Mouse (Mus musculus): ENCODE data around the gene B3gnt9. TPM values are rescaled to one million over a fixed set of nuclear protein-coding genes. Genes with fewer than 3 reads are reported as not detected.
A peak's percentile ranks its signal among the peaks of the same experiment; 100 is the strongest.

B3gnt9 gene
- polyA plus RNA-seq, 1 experiment from 2014 or later = 3.2 TPM

DNA sequence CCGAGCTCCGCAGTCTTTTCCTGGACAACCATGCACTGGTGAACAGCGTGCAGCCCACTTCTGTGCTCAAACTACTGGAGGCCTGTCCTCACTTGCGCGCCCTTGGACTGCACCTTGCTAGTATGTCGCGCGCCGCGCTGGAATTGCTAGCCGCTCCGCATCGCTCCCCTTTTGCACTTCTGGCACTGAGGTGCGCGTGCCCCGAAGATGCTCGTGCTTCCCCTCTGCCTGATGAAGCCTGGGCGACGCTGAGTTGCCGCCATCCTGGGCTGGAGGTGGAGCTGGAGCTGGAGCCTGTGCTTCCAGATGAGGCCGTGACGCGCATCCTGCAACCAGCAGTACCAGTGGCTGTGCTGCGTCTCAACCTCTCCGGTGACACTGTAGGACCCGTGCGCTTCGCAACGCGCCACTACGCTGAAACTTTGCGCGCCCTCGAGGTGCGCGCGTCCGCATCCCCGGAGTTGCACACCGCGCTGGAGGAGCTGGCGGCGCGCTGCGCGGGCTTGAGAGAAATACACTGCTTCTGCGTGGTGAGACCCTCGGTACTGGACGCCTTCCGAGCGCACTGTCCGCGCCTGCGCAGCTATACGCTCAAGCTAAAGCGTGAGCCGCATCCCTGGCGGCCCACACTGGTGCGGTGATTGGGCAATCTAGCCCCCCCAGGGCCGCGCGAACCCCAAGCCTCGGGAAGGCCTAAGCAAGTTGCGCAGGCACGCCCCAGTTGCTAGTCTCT is 13.6 kb upstream of the B3gnt9 start:
- Histone ChIP-seq H3K9me3 (replicated peaks) (peaks cover 6% of the 10 kb centered on the region; the same call in 1 of the 2 replicates), H3K4me3 (replicated peaks) (peak overlapping the region; percentile 46), H3K9ac (no peak overlapping the region), H3K27me3 (peaks cover 88% of the 10 kb centered on the region), H3K4me2 (peak overlapping the region; percentile 65), H3K27ac (no peak overlapping the region), H3K4me1 (replicated peaks) (peaks cover 52% of the 10 kb centered on the region), H3K36me3 (no peaks in the 10 kb centered on the region)
- ATAC-seq (ENCODE audit: low read depth) = no peak
- WGBS (ENCODE audit: insufficient replicate concordance) = 5% methylated on average over 65 of the region's 65 CpGs
- DNase-seq = no peak

- peaks cover 6% of the 10 kb centered on the region; the same call in 1 of the 2 replicates for H3K9me3 ChIP-seq (replicated peaks)
- peaks cover 60% of the 10 kb centered on the region for H3K4me1 ChIP-seq (replicated peaks)
- H3K27me3 ChIP-seq = peaks cover 76% of the 10 kb centered on the region
- DNase-seq = no peak
- H3K27ac ChIP-seq = no peak overlapping the region
- no peak overlapping the region for H3K4me2 ChIP-seq
- no peak overlapping the region for H3K4me3 ChIP-seq (replicated peaks)
- no peak overlapping the region for H3K9ac ChIP-seq
- ATAC-seq (ENCODE audit: low read depth) = no peak
- 22% methylated on average over 13 of the region's 13 CpGs for WGBS (ENCODE audit: insufficient replicate concordance)
- H3K36me3 ChIP-seq = no peaks in the 10 kb centered on the region
Observed at GRCm38 (mm10) chr8:105266775-105267174, 11.8 kb upstream of the B3gnt9 start.

DNA sequence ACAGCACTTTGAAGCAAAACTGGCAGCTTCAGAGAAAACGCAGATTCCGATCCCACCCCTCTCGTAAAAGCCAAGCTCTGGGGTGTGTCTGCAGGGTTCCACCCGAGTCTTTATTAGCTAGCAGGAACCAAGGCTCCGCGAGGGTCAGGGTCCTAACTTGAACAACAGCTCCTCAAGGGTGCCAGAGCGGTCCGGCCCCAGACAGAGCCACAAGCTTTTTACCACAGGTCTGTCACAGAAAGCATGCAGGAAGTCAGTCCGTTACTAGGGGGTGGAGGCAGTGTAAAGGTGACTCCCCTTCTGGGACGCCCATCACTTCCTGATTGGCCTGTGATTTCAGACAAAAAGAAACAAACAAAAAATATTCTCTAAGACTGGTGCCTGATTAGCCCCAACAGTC is 10.2 kb upstream of the B3gnt9 start:
- no peak for DNase-seq
- H3K27me3 ChIP-seq = peaks cover 70% of the 10 kb centered on the region
- H3K4me3 ChIP-seq (replicated peaks) = peak overlapping the region; percentile 82
- no peaks in the 10 kb centered on the region for H3K36me3 ChIP-seq
- no peak overlapping the region for H3K27ac ChIP-seq
- ATAC-seq (ENCODE audit: low read depth) = no peak
- H3K9me3 ChIP-seq (replicated peaks) = peaks cover 6% of the 10 kb centered on the region; the same call in 1 of the 2 replicates
- 6% methylated on average over 10 of the region's 10 CpGs for WGBS (ENCODE audit: insufficient replicate concordance)
- peak overlapping the region; percentile 94 for H3K4me2 ChIP-seq
- H3K9ac ChIP-seq = peak overlapping the region; percentile 84
- H3K4me1 ChIP-seq (replicated peaks) = peaks cover 57% of the 10 kb centered on the region

DNA sequence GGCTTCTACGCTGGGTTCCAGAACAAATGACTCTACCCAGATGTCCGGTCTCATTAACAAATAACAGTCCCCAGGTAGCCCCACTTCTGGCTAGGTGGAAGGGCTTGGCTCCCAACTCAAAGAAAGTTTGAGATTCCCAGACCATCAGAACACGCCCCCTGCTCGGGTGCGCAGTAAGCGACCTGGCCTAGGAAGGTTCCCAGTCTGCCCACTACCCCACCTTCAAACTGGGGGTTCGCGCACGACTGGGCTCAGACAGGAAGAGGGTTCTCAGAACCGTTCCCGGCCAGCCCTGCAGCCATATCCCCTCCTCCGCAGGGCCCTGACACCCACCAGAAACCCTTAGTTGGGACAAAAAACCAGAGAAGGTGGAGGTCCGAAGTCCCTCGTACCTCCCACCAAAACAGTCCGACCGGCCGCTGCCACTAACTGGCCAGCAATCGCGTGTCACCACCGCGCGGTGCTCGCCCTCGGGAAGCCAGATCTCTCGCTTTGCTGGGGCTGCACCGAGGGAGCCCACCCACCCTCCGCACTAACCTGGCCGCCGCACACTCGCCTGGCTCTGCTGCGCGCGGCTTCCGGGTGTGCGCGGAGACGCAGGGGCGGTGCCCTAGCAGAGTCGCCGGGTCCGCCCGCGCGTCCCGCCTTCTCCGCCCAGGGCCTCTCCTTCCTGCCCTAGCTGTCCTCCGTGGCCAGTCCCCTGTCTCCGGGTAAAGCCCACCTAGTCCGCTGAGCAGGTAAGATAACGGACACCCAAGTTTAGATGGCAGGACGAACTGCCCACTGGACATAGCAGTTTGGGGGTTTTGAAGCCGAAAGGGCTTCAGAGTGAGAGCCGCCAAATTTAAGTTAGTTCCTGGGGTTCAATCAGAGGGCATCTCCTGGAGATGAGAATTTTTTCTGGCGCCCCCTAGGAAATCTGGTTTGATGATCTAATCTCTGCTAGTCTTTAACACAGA is 9.3 kb upstream of the B3gnt9 start, which contains the start of the genes Tradd and Fbxl8:
Gene Tradd (minus strand): TSS at position 586 of the 959 bp plus-strand sequence.
Gene Fbxl8 (plus strand): TSS at position 625 of the 959 bp plus-strand sequence.
- H3K27ac ChIP-seq = peak within 1 kb of the TSS; percentile 50; the same call in 1 of the 2 replicates
- H3K36me3 ChIP-seq = no peaks in the 10 kb centered on the region
- H3K9me3 ChIP-seq (replicated peaks) = peaks cover 6% of the 10 kb centered on the region; the same call in 1 of the 2 replicates
- DNase-seq = peak; percentile 62
- ATAC-seq (ENCODE audit: low read depth) = peak; percentile 87
- H3K4me1 ChIP-seq (replicated peaks) = peaks cover 56% of the 10 kb centered on the region
- H3K4me2 ChIP-seq = peak within 1 kb of the TSS; percentile 94
- H3K27me3 ChIP-seq = peaks cover 70% of the 10 kb centered on the region
- 1% methylated on average over 54 of the region's 54 CpGs for WGBS (ENCODE audit: insufficient replicate concordance)
- H3K9ac ChIP-seq = peak within 1 kb of the TSS; percentile 84
- H3K4me3 ChIP-seq (replicated peaks) = peak within 1 kb of the TSS; percentile 82

- 38% methylated on average over 16 of the region's 16 CpGs for WGBS (ENCODE audit: insufficient replicate concordance)
- peaks cover 56% of the 10 kb centered on the region for H3K4me1 ChIP-seq (replicated peaks)
- peaks cover 6% of the 10 kb centered on the region; the same call in 1 of the 2 replicates for H3K9me3 ChIP-seq (replicated peaks)
- H3K36me3 ChIP-seq = no peaks in the 10 kb centered on the region
- no peak for DNase-seq
- no peak for ATAC-seq (ENCODE audit: low read depth)
- H3K4me3 ChIP-seq (replicated peaks) = peak overlapping the region; percentile 82
- H3K27me3 ChIP-seq = peaks cover 70% of the 10 kb centered on the region
- H3K4me2 ChIP-seq = peak overlapping the region; percentile 94
- peak overlapping the region; percentile 84 for H3K9ac ChIP-seq
- H3K27ac ChIP-seq = no peak overlapping the region
Observed at GRCm38 (mm10) chr8:105263244-105263912, 8.4 kb upstream of the B3gnt9 start.

DNA sequence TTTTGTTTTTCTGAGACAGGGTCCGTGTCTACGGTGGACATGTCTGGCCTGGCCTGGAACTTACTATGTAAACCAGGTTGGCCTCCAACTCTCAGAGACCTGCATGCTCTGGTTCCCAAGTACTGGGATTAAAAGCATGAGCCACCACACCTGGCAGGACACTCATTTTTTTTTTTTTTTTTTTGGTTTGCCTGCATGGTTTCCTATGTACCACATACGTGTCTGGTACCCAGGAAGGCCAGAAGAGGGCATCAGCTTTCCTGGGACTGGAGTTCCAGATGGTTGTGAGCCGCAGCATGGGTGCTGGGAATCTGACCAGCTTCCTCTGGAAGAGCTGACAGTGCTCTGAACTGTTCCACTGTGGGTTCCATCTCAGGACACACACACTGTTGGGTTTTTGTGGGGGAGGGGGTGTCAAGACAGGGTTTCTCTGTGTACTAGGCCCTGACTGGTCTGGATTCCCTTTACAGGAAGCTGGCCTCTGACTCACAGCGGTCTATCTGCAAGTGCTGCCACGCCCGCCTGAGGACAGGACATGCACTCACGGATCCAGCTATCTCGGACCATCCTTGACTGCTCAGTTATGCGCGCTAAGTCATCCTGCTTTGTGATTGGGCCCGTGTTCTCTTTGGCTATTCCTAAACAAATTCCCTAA is 6.5 kb upstream of the B3gnt9 start:
- peaks cover 47% of the 10 kb centered on the region for H3K4me1 ChIP-seq (replicated peaks)
- 58% methylated on average over 12 of the region's 12 CpGs for WGBS (ENCODE audit: insufficient replicate concordance)

GRCm38 (mm10) chr8:105260371-105261099 is 5.6 kb upstream of the B3gnt9 start:
- DNase-seq (no peak), ATAC-seq (ENCODE audit: low read depth) (no peak)
- H3K4me3 ChIP-seq (replicated peaks) = no peak overlapping the region
- 71% methylated on average over 7 of the region's 7 CpGs for WGBS (ENCODE audit: insufficient replicate concordance)
- peaks cover 64% of the 10 kb centered on the region for H3K27me3 ChIP-seq
- H3K27ac ChIP-seq = no peak overlapping the region
- peaks cover 54% of the 10 kb centered on the region for H3K4me1 ChIP-seq (replicated peaks)
- H3K4me2 ChIP-seq = no peak overlapping the region
- H3K9ac ChIP-seq = no peak overlapping the region
- H3K36me3 ChIP-seq = no peaks in the 10 kb centered on the region
- H3K9me3 ChIP-seq (replicated peaks) = no peaks in the 10 kb centered on the region

More for the DNA sequence above, 6.5 kb upstream of the B3gnt9 start:
- Histone ChIP-seq H3K9ac (no peak overlapping the region), H3K9me3 (replicated peaks) (peaks cover 5% of the 10 kb centered on the region; the same call in 1 of the 2 replicates), H3K4me3 (replicated peaks) (no peak overlapping the region), H3K4me2 (no peak overlapping the region), H3K27ac (no peak overlapping the region), H3K27me3 (peaks cover 65% of the 10 kb centered on the region), H3K36me3 (no peaks in the 10 kb centered on the region)
- ATAC-seq (ENCODE audit: low read depth) = no peak
- no peak for DNase-seq

GRCm38 (mm10) chr8:105259721-105260320 is 4.9 kb upstream of the B3gnt9 start:
- ATAC-seq (ENCODE audit: low read depth) (no peak), DNase-seq (peak; percentile 57)
- 3% methylated on average over 30 of the region's 30 CpGs for WGBS (ENCODE audit: insufficient replicate concordance)
- H3K36me3 ChIP-seq = no peaks in the 10 kb centered on the region
- H3K4me1 ChIP-seq (replicated peaks) = peaks cover 54% of the 10 kb centered on the region
- peak overlapping the region; percentile 44; the same call in 1 of the 2 replicates for H3K9ac ChIP-seq
- H3K9me3 ChIP-seq (replicated peaks) = no peaks in the 10 kb centered on the region
- H3K4me3 ChIP-seq (replicated peaks) = peak overlapping the region; percentile 52
- peaks cover 61% of the 10 kb centered on the region for H3K27me3 ChIP-seq
- no peak overlapping the region for H3K27ac ChIP-seq
- peak overlapping the region; percentile 74 for H3K4me2 ChIP-seq

DNA sequence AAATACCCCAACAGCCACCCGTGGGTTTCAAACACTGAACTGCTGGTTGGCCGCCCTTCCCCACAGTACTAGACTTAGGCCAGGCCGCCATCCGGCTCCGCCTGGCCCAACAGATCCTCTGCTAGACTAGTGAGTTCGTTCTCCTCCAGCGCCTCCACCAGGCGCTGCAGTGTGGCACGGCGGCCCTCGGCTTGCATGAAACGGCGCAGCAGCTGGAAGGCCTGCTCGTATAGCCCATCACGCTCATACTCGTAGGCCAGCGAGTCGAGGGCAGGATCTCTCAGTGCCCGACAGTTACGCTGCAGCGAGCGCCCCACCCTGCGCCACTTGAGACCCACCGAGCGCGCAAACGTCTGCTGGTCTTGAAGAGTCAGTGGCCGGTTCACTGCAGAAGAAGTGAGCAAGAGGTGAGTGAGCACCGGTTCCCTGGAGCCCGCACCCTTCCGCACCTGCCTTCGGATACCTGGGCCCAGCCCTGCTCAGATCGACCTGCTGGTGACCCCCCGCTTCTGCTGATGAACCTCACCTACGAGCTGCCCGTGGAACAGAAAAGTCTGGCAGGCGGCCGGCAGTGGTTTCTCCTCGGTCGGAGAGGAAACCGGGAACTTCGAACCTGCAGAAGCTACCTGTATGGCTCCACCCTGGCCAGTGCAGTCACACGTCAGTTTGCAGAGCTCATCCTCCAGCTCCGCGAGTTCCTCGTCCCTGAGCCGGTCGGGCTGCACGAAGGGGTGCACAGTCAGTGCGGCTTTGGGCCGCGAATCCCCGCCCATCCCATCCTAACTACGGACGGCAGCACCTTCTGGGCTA is 4.2 kb upstream of the B3gnt9 start:
- Histone ChIP-seq H3K27me3 (peaks cover 59% of the 10 kb centered on the region), H3K9ac (peak overlapping the region; percentile 44; the same call in 1 of the 2 replicates), H3K4me2 (peak overlapping the region; percentile 74), H3K4me1 (replicated peaks) (peaks cover 57% of the 10 kb centered on the region), H3K4me3 (replicated peaks) (peak overlapping the region; percentile 52), H3K9me3 (replicated peaks) (no peaks in the 10 kb centered on the region), H3K36me3 (no peaks in the 10 kb centered on the region), H3K27ac (no peak overlapping the region)
- WGBS (ENCODE audit: insufficient replicate concordance) = 17% methylated on average over 55 of the region's 55 CpGs
- no peak for ATAC-seq (ENCODE audit: low read depth)
- DNase-seq = no peak

Measured in liver, embryonic 13.5 days (tissue).